Mouse (Mus musculus): Measurements from ENCODE around the gene Pebp1. TPM values are rescaled to one million over a fixed set of nuclear protein-coding genes. Genes with fewer than 3 reads are reported as not detected.

The Pebp1 gene
- polyA plus RNA-seq, 1 experiment from 2014 or later = 1,041 TPM

DNA sequence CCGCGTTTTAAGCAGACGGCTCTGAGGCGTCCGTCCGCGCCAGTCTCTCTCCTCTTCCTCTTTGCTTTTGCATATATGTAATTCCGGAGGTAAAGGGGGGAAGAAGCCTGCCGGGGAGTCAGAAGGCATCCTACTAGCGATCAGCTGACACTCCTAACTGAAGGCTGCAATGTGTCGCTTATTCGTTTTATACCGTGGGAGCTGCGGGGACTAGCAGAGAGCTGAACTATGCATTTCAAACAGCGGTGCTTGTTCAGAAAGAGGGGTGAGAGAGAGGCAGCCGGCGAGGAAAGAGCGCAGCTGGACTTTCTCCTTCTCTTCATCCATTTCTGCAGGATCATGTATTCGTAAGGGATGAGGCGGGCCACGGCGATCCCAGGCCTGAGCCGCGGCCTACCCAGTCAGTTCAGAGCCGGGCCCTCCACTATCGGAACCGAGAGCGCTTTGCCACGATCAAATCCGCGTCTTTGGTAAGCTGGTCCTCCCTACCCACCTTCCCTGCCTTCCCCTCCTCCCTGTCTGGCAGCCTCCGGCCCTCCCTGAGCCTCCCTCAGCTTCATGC lies 46.6 kb downstream of the Pebp1 start:
- Histone ChIP-seq H3K9ac (replicated peaks; ENCODE audit: low read length) (peak overlapping the region; percentile 83), H3K36me3 (ENCODE audit: control insufficient read depth, insufficient read depth, low read length) (no peaks in the 10 kb centered on the region), H3K27me3 (ENCODE audit: control insufficient read depth, insufficient read depth, low read length) (no peaks in the 10 kb centered on the region), H3K9me3 (ENCODE audit: control insufficient read depth, low read length) (no peaks in the 10 kb centered on the region), H3K4me2 (ENCODE audit: low read length) (peak overlapping the region; percentile 80), H3K27ac (replicated peaks; ENCODE audit: low read depth, low read length) (peak overlapping the region; percentile 96), H3K4me3 (replicated peaks; ENCODE audit: low read depth, low read length) (peak overlapping the region; percentile 66), H3K4me1 (ENCODE audit: control insufficient read depth, insufficient read depth, low read length) (peaks cover 16% of the 10 kb centered on the region)
- under 1% methylated on average over 32 of the region's 32 CpGs for WGBS
- ATAC-seq (ENCODE audit: low FRiP score, low TSS enrichment) (0 out of 2 replicates have a peak, but pooled peaks have one; percentile 16), DNase-seq (peak; percentile 74)

- DNase-seq = peak; percentile 72
- no peaks in the 10 kb centered on the region for H3K27me3 ChIP-seq (ENCODE audit: control insufficient read depth, insufficient read depth, low read length)
- peak overlapping the region; percentile 83 for H3K9ac ChIP-seq (replicated peaks; ENCODE audit: low read length)
- ATAC-seq (ENCODE audit: low FRiP score, low TSS enrichment) = peak; percentile 59; the same call in 1 of the 2 replicates
- peak overlapping the region; percentile 96 for H3K27ac ChIP-seq (replicated peaks; ENCODE audit: low read depth, low read length)
- peaks cover 16% of the 10 kb centered on the region for H3K4me1 ChIP-seq (ENCODE audit: control insufficient read depth, insufficient read depth, low read length)
- peak overlapping the region; percentile 80 for H3K4me2 ChIP-seq (ENCODE audit: low read length)
- under 1% methylated on average over 12 of the region's 12 CpGs for WGBS
- peak overlapping the region; percentile 66 for H3K4me3 ChIP-seq (replicated peaks; ENCODE audit: low read depth, low read length)
- H3K9me3 ChIP-seq (ENCODE audit: control insufficient read depth, low read length) = no peaks in the 10 kb centered on the region
- H3K36me3 ChIP-seq (ENCODE audit: control insufficient read depth, insufficient read depth, low read length) = no peaks in the 10 kb centered on the region
Measured at GRCm38 (mm10) chr5:117240321-117240731, 47.1 kb downstream of the Pebp1 start.

- no peaks in the 10 kb centered on the region for H3K9me3 ChIP-seq (ENCODE audit: control insufficient read depth, low read length)
- 78% methylated on average over 4 of the region's 4 CpGs for WGBS
- no peak for DNase-seq
Measured at GRCm38 (mm10) chr5:117239106-117239505, 48.3 kb downstream of the Pebp1 start.

DNA sequence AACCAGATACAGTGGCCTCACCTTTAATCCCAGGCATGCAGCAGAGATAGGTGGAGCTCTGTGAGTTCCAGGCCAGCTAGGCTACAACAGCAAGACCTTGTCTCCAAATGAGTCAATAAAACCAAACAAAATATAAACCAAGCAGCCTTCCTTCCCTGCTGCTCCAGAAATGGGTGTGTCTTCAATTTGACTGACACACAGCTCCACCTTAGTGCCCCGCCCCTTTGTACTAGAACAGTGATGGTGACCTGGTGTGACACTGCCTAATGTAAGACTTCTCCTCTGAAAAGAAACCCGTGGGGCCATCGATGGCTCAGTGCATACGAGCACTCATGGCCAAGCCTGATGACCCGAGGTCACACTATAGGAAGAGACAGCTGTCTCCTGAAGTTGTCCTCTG lies 50.9 kb downstream of the Pebp1 start:
- H3K9ac ChIP-seq (replicated peaks; ENCODE audit: low read length) = no peak overlapping the region
- no peak for DNase-seq

More at GRCm38 (mm10) chr5:117239106-117239505, 48.3 kb downstream of the Pebp1 start:
- H3K4me2 ChIP-seq (ENCODE audit: low read length) = no peak overlapping the region
- ATAC-seq (ENCODE audit: low FRiP score, low TSS enrichment) = no peak
- peaks cover 10% of the 10 kb centered on the region for H3K4me1 ChIP-seq (ENCODE audit: control insufficient read depth, insufficient read depth, low read length)
- H3K9ac ChIP-seq (replicated peaks; ENCODE audit: low read length) = no peak overlapping the region
- no peaks in the 10 kb centered on the region for H3K36me3 ChIP-seq (ENCODE audit: control insufficient read depth, insufficient read depth, low read length)
- H3K4me3 ChIP-seq (replicated peaks; ENCODE audit: low read depth, low read length) = no peak overlapping the region
- H3K27me3 ChIP-seq (ENCODE audit: control insufficient read depth, insufficient read depth, low read length) = no peaks in the 10 kb centered on the region
- H3K27ac ChIP-seq (replicated peaks; ENCODE audit: low read depth, low read length) = 0 out of 2 replicates have a peak overlapping the region, but pooled peaks have one; percentile 20

More for the DNA sequence above, 50.9 kb downstream of the Pebp1 start:
- no peaks in the 10 kb centered on the region for H3K9me3 ChIP-seq (ENCODE audit: control insufficient read depth, low read length)
- H3K27ac ChIP-seq (replicated peaks; ENCODE audit: low read depth, low read length) = no peak overlapping the region
- WGBS = 85% methylated on average over 5 of the region's 5 CpGs
- no peak overlapping the region for H3K4me3 ChIP-seq (replicated peaks; ENCODE audit: low read depth, low read length)
- H3K36me3 ChIP-seq (ENCODE audit: control insufficient read depth, insufficient read depth, low read length) = no peaks in the 10 kb centered on the region
- H3K27me3 ChIP-seq (ENCODE audit: control insufficient read depth, insufficient read depth, low read length) = no peaks in the 10 kb centered on the region
- no peak overlapping the region for H3K4me2 ChIP-seq (ENCODE audit: low read length)
- H3K4me1 ChIP-seq (ENCODE audit: control insufficient read depth, insufficient read depth, low read length) = no peaks in the 10 kb centered on the region; the same call in 1 of the 2 replicates
- ATAC-seq (ENCODE audit: low FRiP score, low TSS enrichment) = no peak

Other genes with a start within 250 kb of the Pebp1 start
- gene Suds3, start 171.5 kb downstream of the Pebp1 start, polyA plus RNA-seq (2014; fragmentation: Nextera tagmentation; extraction: Ambion mirVana) = 52.9 and 83.1 TPM in 2 replicates
- 50.3 and 52.6 TPM in 2 replicates for gene Taok3, start 167.5 kb downstream of the Pebp1 start, polyA plus RNA-seq (2014; fragmentation: Nextera tagmentation; extraction: Ambion mirVana)
- gene Vsig10, start 31.5 kb upstream of the Pebp1 start, polyA plus RNA-seq (2014; fragmentation: Nextera tagmentation; extraction: Ambion mirVana) = 0.24 and 1.3 TPM in 2 replicates
- gene Wsb2, start 69.7 kb upstream of the Pebp1 start, polyA plus RNA-seq (2014; fragmentation: Nextera tagmentation; extraction: Ambion mirVana) = 238 and 242 TPM in 2 replicates
- gene Rfc5, start 101.4 kb upstream of the Pebp1 start, polyA plus RNA-seq (2014; fragmentation: Nextera tagmentation; extraction: Ambion mirVana) = 23.0 and 30.7 TPM in 2 replicates
- 6.5 and 8.1 TPM in 2 replicates for gene Ksr2, start 126.4 kb upstream of the Pebp1 start, polyA plus RNA-seq (2014; fragmentation: Nextera tagmentation; extraction: Ambion mirVana)

All from midbrain, embryonic 14.5 days (tissue).